Mouse (Mus musculus) T-helper 17 cell (primary cell): Measurements from ENCODE around the gene Ing1.
"Not testable (repeated sequence)": the region's sequence is repeated elsewhere in the genome, so short reads cannot be mapped to it uniquely, and the experiment has no call there.

Experiments used
- in situ Hi-C, 2 experiments: fragments of 300-600 bp; cut with MboI, MseI; formaldehyde crosslinking; loops; 1 replicate in 1 of 2; 2 replicates in 1 of 2; pipeline ENCODE4 v1.15.1; 2025; ENCODE audit warnings: high pct_unique_total_duplicates in 2 of 2

Gene Ing1

DNA sequence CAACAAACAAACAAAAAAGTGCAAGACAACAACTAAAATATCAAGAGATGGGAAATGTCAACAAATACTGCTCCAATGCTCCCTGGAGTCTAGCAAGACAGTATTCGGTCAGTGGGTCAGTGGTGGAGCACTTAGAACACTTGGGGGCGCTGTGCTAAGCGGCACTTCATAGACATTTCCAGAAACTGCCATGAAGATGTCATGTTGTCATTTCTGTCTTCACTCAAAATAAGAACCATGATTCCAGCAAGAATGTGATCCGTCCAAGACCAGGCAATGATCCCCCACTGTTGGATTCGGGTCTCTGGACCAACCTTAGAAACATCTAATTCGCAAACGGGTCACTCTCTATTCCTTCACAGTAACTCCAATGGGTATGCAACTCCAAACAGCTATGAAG, 5.7 kb upstream of the Ing1 start:
- in situ Hi-C loops: loop anchor here (5.0 to 10.0 kb wide), 5 partner anchors 42 to 1555 kb away; partner anchors contain the start of genes Cul4a (in 2 of the 2), Pcid2 (in 2 of the 2) and Irs2 (in 1 of the 2)

DNA sequence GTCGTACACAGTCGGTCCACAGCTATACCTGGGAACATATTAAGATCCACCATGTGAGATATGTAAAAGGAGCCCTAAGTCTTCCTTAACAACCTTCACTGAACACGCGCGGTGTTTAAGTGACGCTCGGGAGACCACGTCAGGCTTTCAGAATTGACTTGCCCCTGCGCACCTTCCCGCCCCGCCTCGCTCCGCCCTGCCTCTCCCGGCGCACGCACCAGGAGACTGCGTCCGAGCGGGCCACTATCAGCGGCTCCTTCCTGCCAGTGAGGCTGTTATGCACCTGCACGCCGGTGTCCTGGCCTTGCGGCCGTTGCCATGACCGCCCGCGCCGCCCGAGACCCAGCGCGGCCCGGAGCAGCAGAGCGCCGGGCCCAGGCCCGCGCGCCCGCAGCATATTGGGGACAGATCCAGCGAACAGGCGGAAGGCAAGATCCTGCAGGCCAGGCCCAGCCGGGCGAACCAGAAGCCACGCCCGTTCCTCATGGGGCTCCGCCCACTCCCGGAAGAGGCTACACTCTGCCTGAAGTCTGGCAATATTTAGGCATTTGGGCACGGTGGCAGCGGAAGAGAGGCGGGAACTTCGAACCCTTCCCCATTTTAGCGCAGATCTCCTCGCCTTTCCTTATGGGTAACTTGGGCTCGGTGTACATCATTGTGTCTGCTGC, 5.0 kb upstream of the Ing1 start, which contains the start of gene Cars2:
Cars2 (minus strand) TSS at position 503 of the 668 bp plus-strand sequence.
- in situ Hi-C loops: loop anchor here (10.0 kb wide), 2 partner anchors 546 to 1554 kb away; partner anchors contain the start of genes Cul4a (in 2 of the 2), Pcid2 (in 2 of the 2) and Irs2 (in 1 of the 2)

DNA sequence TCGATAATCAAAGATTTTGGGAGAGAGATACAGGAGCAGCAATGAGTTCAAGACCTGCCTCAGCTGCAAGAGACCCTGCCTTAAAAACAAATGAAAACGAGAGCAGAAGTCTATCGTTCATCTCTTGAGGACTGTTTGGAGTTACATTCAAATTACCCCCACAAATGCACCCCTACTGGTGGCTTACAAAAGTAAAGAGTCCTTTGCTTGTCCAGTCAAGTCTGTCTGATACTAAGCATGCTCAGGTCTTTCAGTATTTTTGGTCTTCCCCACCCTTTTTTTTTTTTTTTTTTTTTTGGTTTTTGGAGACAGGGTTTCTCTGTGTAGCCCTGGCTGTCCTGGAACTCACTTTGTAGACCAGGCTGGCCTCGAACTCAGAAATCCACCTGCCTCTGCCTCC, 3.9 kb upstream of the Ing1 start:
- in situ Hi-C loops: loop anchor here (10.0 kb wide), 2 partner anchors 547 to 1553 kb away; partner anchors contain the start of genes Cul4a (in 2 of the 2), Pcid2 (in 2 of the 2) and Irs2 (in 1 of the 2)

- in situ Hi-C loops: loop anchor here (10.0 kb wide), 2 partner anchors 548 to 1552 kb away; partner anchors contain the start of genes Cul4a (in 2 of the 2), Pcid2 (in 2 of the 2) and Irs2 (in 1 of the 2)
Measured at GRCm38 (mm10) chr8:11552390-11552789, 3.0 kb upstream of the Ing1 start.

DNA sequence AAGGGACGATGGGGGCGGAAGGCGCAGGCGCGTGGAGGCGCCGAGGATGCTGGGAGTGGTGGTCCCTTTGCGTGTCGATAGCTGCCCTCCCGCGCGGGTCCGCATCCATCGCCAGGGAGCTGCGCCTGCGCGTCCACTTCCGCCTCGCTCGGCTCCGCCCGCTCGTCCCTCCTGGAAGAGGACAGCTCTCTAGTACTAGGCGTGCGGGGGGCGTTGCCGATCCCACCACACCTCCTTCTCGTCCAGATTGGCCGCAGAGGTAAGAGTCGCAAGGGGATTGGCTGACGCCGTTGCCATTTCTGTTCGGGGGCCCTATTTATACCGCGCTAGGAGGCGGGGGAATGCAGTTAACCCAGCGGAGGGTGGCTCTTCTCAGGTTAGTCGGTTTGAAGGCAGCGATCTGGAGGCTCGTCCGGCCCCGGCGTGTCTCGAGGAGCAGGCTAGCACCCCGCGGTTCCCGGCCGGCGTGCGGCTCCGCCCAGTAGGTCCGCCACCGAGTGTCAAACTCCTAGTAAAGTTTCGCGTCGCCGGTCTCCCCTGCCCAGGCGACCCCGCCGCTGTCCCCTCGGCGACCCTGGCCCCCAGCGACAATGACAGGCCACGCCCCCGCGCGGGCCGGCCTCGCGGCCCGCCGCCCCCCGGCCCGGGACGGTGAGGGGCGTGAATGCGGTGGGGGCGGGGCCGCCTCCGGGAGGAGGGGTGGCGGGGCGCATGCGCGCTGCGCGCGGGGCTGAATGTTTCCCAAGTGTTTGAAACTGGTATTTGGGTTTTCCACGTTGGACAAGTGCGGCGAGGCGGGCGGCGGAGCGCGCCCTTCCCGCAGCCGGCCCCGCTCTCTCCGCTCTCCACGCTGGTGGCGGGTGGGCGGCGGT, 585 bp downstream of the Ing1 start:
- in situ Hi-C loops: loop anchor here (10.0 kb wide), 2 partner anchors 551 to 1549 kb away; partner anchors contain the start of genes Cul4a (in 2 of the 2), Pcid2 (in 2 of the 2) and Irs2 (in 1 of the 2)

- in situ Hi-C loops: loop anchor here (10.0 kb wide), 2 partner anchors 552 to 1548 kb away; partner anchors contain the start of genes Cul4a (in 2 of the 2), Pcid2 (in 2 of the 2) and Irs2 (in 1 of the 2)
Measured at GRCm38 (mm10) chr8:11556691-11557423, 1.5 kb downstream of the Ing1 start.

- in situ Hi-C loops: loop anchor here (10.0 kb wide), 2 partner anchors 553 to 1547 kb away; partner anchors contain the start of genes Cul4a (in 2 of the 2), Pcid2 (in 2 of the 2) and Irs2 (in 1 of the 2)
Measured at GRCm38 (mm10) chr8:11557424-11557767, 2.0 kb downstream of the Ing1 start.

DNA sequence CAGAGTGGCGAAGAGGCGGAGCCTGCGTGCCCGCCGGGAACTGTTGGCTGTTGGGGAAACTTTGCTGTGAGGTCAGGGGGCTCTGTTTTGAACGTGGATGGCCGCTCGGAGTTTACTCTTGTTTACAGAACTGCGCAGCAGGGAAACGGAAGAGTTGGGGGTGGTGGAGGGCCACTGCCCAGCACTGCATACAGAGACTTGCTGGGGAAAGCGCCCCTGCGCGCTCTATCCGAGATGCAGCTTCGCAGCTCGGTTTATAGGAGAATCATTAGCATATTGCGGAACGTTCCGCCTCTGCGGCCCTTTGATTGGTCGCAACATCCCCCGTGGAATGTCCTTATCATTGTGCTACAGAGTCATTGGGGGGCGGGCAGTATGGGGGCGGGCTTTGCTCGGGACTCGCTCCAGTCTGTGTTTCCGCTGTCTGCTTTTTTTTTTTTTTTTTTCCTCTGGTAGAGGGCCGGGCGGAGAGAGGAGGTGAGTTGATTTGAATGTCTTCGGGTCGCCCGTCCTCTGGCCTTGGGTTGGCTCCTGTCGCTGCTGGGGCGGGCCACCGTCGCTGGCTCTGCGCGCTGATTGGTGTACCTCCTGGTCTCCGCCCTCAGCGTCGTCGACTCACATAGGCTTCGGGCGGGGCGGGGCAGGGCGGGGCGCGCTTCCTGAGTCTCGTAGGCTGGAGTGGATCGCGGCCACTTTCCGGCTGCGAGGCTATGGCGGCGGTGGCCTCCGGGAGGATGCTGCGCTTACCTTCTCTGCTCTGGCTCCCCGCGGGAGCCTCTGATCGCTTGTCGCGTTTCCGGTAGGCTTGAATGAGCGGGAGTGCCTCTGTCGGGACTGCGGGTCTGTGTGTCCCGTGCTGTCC, 2.6 kb downstream of the Ing1 start:
- in situ Hi-C loops: loop anchor here (10.0 kb wide), 2 partner anchors 553 to 1547 kb away; partner anchors contain the start of genes Cul4a (in 2 of the 2), Pcid2 (in 2 of the 2) and Irs2 (in 1 of the 2)

DNA sequence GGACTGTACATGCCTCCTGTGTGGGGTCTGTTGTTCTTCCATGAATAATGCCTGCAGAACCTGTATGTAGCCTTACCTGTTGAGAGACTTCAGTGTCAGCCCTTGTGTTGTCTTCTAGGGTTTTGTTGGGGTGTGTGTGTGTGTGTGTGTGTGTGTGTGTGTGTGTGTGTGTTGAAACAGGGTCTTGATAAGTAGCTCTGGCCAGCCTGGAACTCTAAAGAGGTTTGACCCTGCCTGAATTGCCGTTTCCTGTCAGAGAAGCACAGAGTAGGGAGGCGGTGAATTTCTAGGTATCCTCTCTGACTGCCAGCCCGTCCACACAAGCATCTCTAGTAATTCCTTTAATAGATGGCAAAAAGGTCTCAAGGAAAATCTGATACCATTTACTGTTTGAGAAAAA, 4.1 kb downstream of the Ing1 start:
- in situ Hi-C loops: loop anchor here (10.0 kb wide), 2 partner anchors 555 to 1545 kb away; partner anchors contain the start of genes Cul4a (in 2 of the 2), Pcid2 (in 2 of the 2) and Irs2 (in 1 of the 2)

DNA sequence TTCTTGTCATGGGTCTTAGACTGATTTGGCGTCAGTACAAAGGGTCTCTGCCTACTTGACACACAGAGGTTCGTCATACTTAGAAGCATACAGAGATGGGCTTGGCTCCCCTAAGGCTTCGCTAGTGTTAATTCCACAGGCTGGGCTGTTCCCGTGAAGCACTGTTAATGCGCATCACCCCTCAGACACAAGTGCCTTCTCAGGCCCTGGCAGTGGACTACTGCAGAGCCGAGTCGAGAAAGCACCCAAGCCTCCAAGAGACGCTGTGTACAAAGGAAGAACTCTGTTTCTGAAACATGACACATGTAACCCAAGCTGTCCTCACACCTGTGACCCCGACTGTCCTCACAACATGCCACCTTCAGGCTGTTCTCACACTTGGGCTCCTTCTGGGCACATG, 4.8 kb downstream of the Ing1 start:
- in situ Hi-C loops: no loop called here

GRCm38 (mm10) chr8:11564236-11564635, 8.9 kb downstream of the Ing1 start:
- in situ Hi-C loops: no loop called here

DNA sequence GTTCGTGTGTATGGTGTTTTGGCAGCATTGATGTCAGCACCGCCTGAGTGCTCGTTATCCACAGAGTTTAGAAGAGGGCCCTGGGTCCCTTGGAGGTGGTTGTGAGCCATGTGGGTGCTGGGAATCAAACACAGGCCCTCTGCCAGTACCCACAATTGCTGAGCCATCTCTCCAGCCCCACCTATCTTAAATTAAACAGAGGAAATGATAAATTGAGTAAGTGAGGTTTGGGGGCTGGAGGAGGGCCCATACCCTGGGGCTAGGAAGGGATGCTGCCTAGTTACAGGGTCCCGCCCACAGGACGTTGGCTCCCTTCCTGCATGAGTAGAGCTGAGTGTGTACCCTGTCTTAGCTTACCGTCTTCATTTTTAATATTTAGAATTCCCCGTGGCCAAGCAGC, 9.3 kb downstream of the Ing1 start:
- in situ Hi-C loops: no loop called here

DNA sequence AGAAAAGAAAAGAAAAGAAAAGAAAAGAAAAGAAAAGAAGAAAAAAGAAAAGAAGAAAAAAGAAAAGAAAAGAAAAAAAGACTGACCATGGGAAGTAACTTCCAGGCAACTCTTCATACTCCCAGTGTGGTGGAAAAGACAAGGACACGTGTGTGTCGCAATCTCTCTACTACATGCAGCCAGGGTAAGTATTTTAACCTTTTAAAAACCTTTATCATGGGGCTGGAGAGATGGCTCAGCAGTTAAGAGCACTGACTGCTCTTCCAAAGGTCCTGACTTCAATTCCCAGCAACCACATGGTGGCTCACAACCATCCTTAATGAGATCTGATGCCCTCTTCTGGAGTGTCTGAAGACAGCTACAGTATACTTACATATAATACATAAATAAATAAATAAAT, 12.8 kb downstream of the Ing1 start:
- in situ Hi-C loops: not testable (repeated sequence)

DNA sequence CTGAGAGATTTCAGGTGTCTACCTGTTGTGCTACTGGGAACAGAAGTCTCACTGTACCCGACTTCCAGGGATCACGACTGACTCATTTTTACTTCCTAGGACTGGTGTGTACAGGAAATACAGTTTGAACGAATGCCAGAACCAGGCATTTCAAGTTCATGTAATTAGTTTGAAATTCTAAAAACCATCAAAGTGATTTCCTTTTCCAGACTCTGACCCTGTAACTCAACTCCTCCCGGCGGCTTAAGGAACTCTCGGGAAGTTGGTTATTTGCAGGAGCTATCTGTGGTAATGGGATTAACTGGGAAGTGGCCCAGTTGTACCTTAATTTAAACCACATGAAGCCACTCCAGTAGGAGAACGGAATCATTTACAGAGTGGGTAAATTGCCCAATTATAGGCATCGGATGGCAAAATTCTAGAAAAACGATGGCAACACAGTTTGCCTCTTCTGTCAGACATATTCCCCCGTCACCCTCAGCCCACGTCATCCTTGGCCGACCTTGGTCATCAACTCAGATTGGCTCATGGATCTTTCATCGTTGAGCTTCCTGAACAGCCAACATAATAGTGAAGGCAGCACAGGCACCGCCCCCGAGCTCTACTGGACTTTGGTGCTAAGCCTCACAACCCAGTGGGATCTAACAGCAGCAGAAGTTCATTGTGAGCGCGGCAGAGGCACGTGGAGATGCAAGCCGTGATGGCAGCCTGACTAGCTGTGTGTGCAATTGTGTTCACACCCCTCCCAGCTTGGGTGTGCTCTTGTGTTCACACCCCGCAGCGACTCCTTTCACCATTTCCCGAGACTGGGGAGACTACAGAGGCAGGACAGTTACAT, 14.1 kb downstream of the Ing1 start:
- in situ Hi-C loops: no loop called here

GRCm38 (mm10) chr8:11570742-11571141, 15.4 kb downstream of the Ing1 start:
- in situ Hi-C loops: no loop called here

GRCm38 (mm10) chr8:11571950-11572349, 16.6 kb downstream of the Ing1 start:
- in situ Hi-C loops: no loop called here

DNA sequence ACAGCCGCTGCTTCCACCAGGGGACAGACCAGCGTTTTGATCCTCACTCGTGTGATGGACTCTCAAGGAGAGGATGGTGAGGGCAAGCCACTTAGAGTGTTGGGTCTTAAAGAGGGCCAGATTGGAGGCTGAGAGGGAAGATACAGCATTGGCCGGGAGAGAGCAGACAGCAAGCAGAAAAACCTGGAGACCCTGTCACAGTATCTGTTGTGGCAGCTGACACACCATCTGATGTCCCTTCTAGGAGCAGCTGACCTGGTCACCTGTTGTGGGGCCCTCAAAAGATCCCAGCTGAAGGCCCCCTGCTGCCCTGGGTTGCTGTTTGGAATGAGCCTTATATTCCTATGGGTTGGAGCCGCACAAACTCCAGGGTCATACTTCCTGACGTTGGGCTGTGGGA, 17.1 kb downstream of the Ing1 start:
- in situ Hi-C loops: no loop called here

GRCm38 (mm10) chr8:11574911-11575603, 19.7 kb downstream of the Ing1 start:
- in situ Hi-C loops: no loop called here
